Mouse (Mus musculus) testis, adult 2 months (tissue): Measurements from ENCODE around the gene Dlg5.
A peak's percentile ranks its signal among the peaks of the same experiment; 100 is the strongest.

Experiments used
- CTCF ChIP-seq: fragments of 200-500 bp; IDR thresholded peaks from 2 replicates; pipeline ENCODE4 v1.5.1; 2012; ENCODE audit warnings: low read depth, mild to moderate bottlenecking, inconsistent platforms, low read length, moderate library complexity; ENCODE audit not compliant: control insufficient read depth, insufficient read depth, insufficient replicate concordance
- POLR2A ChIP-seq: fragments of 200-500 bp; IDR thresholded peaks from 2 replicates; pipeline ENCODE4 v1.6.1; 2012; ENCODE audit warnings: low read depth, mild to moderate bottlenecking, inconsistent platforms, low read length, moderate library complexity; ENCODE audit not compliant: control insufficient read depth

DNA sequence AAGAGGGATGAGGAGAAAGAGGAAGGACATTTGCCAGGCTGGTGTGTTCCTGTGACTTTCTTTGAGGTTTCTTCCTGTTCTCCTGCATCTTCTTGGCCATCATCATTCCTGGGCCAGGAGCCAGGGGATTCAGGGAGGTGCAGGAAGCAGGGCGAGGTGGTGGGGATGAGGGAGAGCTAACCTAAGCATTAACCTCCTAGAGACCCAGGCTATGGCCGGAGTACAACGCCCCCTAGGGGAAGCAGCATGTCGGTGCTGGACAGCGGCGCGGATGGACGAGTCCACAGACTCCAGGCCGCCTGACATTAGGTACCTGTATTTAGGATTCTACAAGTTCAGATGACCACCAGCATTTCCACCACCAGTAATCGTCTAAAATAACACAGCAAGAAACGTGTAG, 6.1 kb downstream of the Dlg5 start:
- TF ChIP-seq POLR2A (no peak), CTCF (peak; percentile 72; the same call in 1 of the 2 replicates)
